Mouse (Mus musculus) spleen, postnatal 36 days (tissue): ENCODE results near the gene Erc2.

Experiments used
- DNase-seq, 2 experiments: peaks; one replicate each; pipeline ENCODE4 v3.0.0; 2022; ENCODE audit warnings: low spot score in 2 of 2, mixed read lengths in 1 of 2

Erc2 gene

DNA sequence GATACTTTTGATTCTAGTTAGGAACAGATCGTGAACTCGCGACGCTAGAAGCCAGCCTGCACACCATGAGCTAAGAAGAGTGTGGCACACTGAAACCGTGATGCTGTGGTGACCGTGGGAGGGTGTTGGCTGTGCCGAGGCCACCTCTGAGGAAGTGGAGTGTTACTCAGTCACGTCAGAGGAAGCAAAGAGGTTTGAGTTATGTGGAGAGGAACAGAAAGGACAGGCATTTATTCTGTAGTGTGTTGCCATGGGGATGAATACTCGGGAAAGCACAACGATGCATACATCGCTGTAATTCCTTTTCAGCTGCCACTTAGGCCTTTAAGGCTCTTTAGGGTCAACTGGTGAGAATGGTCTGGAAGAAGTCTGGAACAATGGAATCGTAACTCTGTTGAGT lies 445.8 kb downstream of the Erc2 start:
- DNase-seq = no peak

GRCm38 (mm10) chr14:28069826-28070225 lies 447.6 kb downstream of the Erc2 start:
- no peak for DNase-seq

GRCm38 (mm10) chr14:28072561-28072960 lies 450.3 kb downstream of the Erc2 start:
- no peak for DNase-seq

DNA sequence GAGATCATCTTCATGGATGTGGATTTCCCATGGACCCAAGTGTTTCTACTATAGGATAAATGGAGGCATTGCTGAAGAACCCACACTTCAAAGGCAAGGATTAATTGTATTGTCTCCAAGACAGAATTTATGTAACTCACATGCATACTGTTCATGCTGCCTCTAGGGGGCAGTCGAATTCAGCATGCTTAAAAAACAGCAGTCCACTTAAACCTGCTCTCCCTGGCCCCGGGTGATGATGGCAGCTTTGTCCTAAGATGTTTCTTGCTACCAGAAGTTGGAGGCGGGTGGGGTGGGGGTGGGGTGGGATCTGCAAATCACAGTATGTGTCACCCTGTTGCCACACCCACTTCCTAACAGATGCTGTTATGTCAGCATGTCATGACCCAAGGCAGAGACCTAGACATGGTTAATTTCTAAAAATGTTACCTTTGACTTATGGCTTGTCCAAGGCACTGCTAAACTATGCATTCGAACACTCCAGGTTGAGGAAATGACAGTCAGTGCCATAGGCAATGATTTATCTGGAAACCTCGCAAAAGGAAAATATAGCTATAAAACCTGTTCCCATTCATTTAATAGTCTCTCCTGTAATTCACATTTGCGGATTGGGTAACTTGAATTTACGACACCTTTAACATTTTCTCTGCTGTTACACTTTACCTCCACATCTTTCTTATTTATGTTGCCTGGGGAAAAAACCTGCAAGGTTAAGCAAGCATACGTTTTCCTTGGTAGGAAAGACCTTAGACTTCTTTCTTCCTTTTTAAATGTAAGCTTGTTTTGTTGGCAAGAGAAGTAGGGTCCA lies 467.6 kb downstream of the Erc2 start:
- DNase-seq = no peak

GRCm38 (mm10) chr14:28091367-28091766 lies 469.1 kb downstream of the Erc2 start:
- no peak for DNase-seq

- DNase-seq = no peak
Measured at GRCm38 (mm10) chr14:28093214-28093613, 471.0 kb downstream of the Erc2 start.

GRCm38 (mm10) chr14:28093913-28094312 lies 471.7 kb downstream of the Erc2 start:
- DNase-seq = no peak

DNA sequence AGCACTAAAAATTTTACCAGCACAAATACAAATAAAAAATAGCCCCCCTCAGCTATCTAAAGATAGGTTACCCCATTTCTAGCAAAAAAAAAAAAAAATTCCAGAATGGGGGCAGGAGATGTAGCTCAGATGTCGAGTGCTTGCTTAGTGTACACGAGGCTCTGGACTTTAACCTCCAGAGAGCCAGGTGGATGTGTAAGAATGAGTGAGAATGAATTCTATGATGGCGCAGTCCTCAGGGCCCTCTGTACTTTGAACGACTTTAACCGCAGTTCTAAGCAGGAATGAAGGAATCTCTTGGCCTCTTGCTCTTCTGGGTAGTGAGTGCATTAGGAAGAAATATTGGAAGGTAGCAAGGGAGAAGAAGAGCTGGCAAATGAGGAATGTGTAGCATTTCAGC lies 476.9 kb downstream of the Erc2 start:
- no peak for DNase-seq

GRCm38 (mm10) chr14:28113121-28113520 lies 490.9 kb downstream of the Erc2 start:
- DNase-seq = no peak

GRCm38 (mm10) chr14:28120851-28121250 lies 498.6 kb downstream of the Erc2 start:
- no peak for DNase-seq

GRCm38 (mm10) chr14:28126842-28127241 lies 504.6 kb downstream of the Erc2 start:
- no peak for DNase-seq

- no peak for DNase-seq
Measured at GRCm38 (mm10) chr14:28128999-28129398, 506.8 kb downstream of the Erc2 start.

GRCm38 (mm10) chr14:28143998-28144397 lies 521.8 kb downstream of the Erc2 start:
- DNase-seq = no peak

GRCm38 (mm10) chr14:28147201-28147600 lies 525.0 kb downstream of the Erc2 start:
- no peak for DNase-seq

GRCm38 (mm10) chr14:28150942-28151341 lies 528.7 kb downstream of the Erc2 start:
- DNase-seq = no peak

GRCm38 (mm10) chr14:28155706-28156105 lies 533.5 kb downstream of the Erc2 start:
- no peak for DNase-seq

GRCm38 (mm10) chr14:28160852-28161251 lies 538.6 kb downstream of the Erc2 start:
- no peak for DNase-seq

DNA sequence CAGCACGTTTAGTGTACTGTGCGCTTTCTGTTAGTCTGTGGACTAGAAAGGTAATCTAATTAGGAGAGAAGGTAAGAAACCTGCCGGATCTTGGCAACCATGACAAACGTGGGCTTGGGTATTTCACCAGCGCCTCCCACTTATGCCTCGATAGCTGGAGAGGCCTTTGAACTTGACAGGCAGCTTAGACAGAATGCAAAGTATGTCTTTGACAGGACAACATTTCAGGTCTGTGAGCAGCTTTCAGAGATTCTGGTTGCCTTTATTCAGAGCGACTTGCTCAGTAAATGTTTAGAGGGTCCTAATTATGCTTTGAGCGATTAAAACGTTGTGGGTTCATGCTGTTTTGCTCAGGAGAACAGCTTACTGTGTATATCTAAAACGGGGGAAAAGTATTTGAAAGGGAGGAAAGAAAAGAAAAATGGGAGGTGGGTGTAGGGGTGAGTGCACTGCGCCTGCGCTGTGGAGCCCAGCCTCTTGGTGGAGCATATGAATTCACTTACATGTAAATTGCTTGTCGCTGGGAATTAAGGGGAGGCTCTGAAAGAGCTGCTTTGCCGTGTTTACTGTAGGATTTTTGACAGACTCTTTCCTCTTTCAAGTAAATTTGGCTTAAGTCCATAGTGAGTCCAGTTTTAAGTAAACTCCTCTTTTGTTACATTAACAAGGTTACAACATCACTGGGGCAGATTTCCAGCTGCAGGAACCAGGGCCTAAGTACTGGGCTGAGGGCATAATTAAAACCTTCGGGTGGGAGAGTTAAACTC lies 542.6 kb downstream of the Erc2 start:
- DNase-seq = no peak

DNA sequence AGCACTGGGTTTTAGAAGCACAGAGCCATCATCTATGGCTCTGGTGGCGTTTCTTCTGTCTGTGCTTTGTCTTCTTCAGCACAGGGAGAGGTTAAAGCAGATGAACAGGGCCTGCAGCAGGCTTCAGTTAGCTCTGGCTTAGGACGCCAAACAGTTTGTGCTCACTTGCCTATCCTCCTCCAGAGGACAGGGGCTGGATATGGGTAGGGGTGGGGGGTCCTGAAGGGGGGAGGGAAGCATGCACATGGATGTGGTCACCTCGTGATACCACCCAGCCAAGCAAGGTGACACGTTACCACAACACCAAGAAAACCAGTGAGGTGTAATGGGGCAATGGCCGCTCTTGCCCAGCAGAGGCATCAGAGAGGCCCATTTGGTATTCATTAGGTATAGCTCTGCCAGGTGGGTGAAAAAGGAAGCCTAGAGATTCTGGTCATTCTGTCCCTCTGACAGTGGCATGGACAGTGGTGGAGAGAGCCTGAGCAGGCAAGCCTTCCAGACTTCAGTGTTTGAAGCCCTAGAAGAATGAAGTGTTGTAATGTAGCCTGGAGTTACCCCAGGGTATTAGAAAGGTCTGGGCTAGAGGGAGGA lies 543.5 kb downstream of the Erc2 start:
- no peak for DNase-seq

- DNase-seq = no peak
Measured at GRCm38 (mm10) chr14:28170711-28171110, 548.5 kb downstream of the Erc2 start.

- DNase-seq = no peak
Measured at GRCm38 (mm10) chr14:28171364-28171763, 549.1 kb downstream of the Erc2 start.

- DNase-seq = no peak
Measured at GRCm38 (mm10) chr14:28173736-28174135, 551.5 kb downstream of the Erc2 start.
